Mouse (Mus musculus) ovary, postnatal 14 days (tissue): ENCODE measurements at regions not wholly inside any gene's neighbourhood (a gene's known extent, or its start where the extent isn't known, plus 50 kb on each side); places are given as distances from the start of the nearest gene placed in this dataset.

Experiments used
- DNase-seq: peaks from one replicate; pipeline ENCODE4 v3.0.0; 2022; ENCODE audit warnings: low spot score

- DNase-seq, result no peak
Observed at GRCm38 (mm10) chr11:113093895-113094445, 311.9 kb downstream of the Sox9 start.

- no peak for DNase-seq
Observed at GRCm38 (mm10) chr11:113095625-113096024, 313.6 kb downstream of the Sox9 start.

- DNase-seq, result no peak
Observed at GRCm38 (mm10) chr11:113096209-113096608, 314.2 kb downstream of the Sox9 start.

- no peak for DNase-seq
Observed at GRCm38 (mm10) chr11:113098360-113098759, 316.3 kb downstream of the Sox9 start.

GRCm38 (mm10) chr11:113100800-113101199, 318.8 kb downstream of the Sox9 start:
- DNase-seq, result no peak

- no peak for DNase-seq
Observed at GRCm38 (mm10) chr11:113101534-113101933, 319.5 kb downstream of the Sox9 start.

GRCm38 (mm10) chr11:113103161-113103845, 321.3 kb downstream of the Sox9 start:
- DNase-seq, result no peak

- no peak for DNase-seq
Observed at GRCm38 (mm10) chr11:113105371-113105770, 323.3 kb downstream of the Sox9 start.

GRCm38 (mm10) chr11:113107205-113107844, 325.3 kb downstream of the Sox9 start:
- DNase-seq, result no peak

- no peak for DNase-seq
Observed at GRCm38 (mm10) chr11:113107966-113108699, 326.1 kb downstream of the Sox9 start.

GRCm38 (mm10) chr11:113109096-113109495, 327.1 kb downstream of the Sox9 start:
- DNase-seq, result no peak

- no peak for DNase-seq
Observed at GRCm38 (mm10) chr11:113113220-113113817, 331.3 kb downstream of the Sox9 start.

- no peak for DNase-seq
Observed at GRCm38 (mm10) chr11:113117179-113117898, 335.3 kb downstream of the Sox9 start.

- no peak for DNase-seq
Observed at GRCm38 (mm10) chr11:113120570-113120969, 338.5 kb downstream of the Sox9 start.

- DNase-seq, result no peak
Observed at GRCm38 (mm10) chr11:113121307-113121706, 339.3 kb downstream of the Sox9 start.

GRCm38 (mm10) chr11:113122137-113122536, 340.1 kb downstream of the Sox9 start:
- no peak for DNase-seq

GRCm38 (mm10) chr11:113122964-113123363, 340.9 kb downstream of the Sox9 start:
- DNase-seq, result no peak

GRCm38 (mm10) chr11:113125832-113126231, 343.8 kb downstream of the Sox9 start:
- DNase-seq, result no peak

- no peak for DNase-seq
Observed at GRCm38 (mm10) chr11:113129192-113129591, 347.2 kb downstream of the Sox9 start.

- DNase-seq, result no peak
Observed at GRCm38 (mm10) chr11:113129975-113130374, 348.0 kb downstream of the Sox9 start.
